Mouse (Mus musculus) stomach, postnatal 0 days (tissue): ENCODE data around the gene Cd37.

ENCODE experiments used
- CTCF ChIP-seq: IDR thresholded peaks from 2 replicates; pipeline ENCODE4 v1.5.1; 2016; ENCODE audit warnings: antibody characterized with exemption, low read depth, mild to moderate bottlenecking, moderate library complexity
- EP300 ChIP-seq: optimal IDR thresholded peaks from 2 replicates; pipeline ENCODE3; 2016; ENCODE audit warnings: antibody characterized with exemption

DNA sequence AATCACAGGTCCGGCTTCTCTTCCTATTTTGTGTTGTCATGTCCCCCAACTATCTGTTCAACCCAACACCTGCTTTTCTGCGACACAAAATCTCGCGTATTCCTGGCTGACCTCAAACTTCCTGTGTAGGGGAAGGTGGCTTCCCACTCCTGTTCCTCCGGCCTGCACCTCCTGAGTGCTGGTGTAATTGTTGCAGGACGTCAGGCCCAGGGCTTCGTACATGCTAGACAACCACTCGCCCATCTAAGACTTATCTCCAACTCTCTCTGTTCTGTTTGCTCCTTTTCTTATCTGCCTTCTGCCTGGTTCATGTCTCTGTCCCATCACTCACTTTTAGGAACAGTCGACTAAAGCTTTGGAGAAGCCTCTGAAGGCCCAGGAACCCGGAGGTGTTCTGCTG, 27.8 kb downstream of the Cd37 start:
- TF ChIP-seq CTCF, result no peak
- no peak for TF ChIP-seq EP300
